Mouse (Mus musculus) brown adipose tissue, adult 24 weeks (tissue): ENCODE data around the gene Ambra1. TPM values are rescaled to one million over a fixed set of nuclear protein-coding genes. Genes with fewer than 3 reads are reported as not detected.
A peak's percentile ranks its signal among the peaks of the same experiment; 100 is the strongest.

Experiments used
- H3K27ac ChIP-seq: fragments of 200-500 bp; replicated peaks from 2 replicates; pipeline ENCODE4 v1.5.1; 2012; ENCODE audit warnings: low read depth, mild to moderate bottlenecking, low read length
- H3K4me1 ChIP-seq: fragments of 200-500 bp; 2 replicates; pipeline ENCODE4 v1.6.1; 2012; ENCODE audit warnings: low read length, mixed read lengths; ENCODE audit not compliant: control insufficient read depth, insufficient read depth, insufficient read length
- H3K4me3 ChIP-seq: fragments of 200-500 bp; 2 replicates; pipeline ENCODE4 v1.5.1; 2012; ENCODE audit warnings: low read depth, mild to moderate bottlenecking, low read length, moderate library complexity; ENCODE audit not compliant: insufficient read depth
- polyA plus RNA-seq: library from polyadenylated mRNA; stranded (reverse); fragments of >200 nt; gene quantifications from 2 replicates; pipeline ENCODE4 v1.2.4, GENCODE M21; 2012; ENCODE audit not compliant: missing spikeins, insufficient read depth, insufficient read length

Gene Ambra1
- polyA plus RNA-seq, 1 experiment, result 6.9 TPM

DNA sequence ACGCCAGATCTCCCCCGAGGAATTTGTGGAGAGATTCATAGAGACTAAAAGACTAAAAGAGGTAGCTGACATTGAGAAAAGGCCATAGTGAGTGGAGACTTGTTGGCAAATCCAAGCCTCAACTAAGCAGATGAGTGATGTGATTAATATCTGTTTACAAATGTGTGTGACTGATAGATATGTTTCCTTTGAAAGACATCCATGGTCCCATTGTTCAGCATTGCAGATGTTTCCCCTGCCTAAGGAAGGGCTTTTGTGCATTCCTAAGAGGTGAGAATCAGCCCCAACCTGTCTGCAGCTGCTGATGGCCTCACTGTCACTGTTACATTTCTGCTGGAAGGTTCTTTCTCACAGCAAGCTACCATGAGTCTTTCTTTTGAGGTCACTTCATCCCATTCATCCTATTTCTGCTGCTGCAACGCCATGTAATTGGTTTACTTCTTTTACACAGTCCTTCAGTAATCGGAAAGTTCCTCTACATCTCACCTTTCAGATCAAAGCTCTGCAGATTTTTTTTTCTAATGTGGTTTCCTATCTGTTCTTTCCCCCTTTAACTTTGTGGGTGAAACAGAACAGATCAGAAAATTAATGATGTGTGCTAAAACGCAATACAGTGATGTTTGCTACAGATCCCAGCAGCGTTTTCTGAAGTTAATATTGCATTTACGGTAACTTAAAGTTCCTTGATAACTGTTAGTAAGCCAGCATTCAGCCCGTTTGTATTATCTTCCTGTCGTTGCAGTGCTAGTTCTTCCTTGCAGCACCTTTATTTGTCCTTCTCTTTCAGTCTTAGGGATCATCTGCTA lies 146.3 kb downstream of the Ambra1 start:
- Histone ChIP-seq H3K4me1 (no peaks in the 10 kb centered on the region), H3K4me3 (no peak overlapping the region), H3K27ac (no peak overlapping the region)

DNA sequence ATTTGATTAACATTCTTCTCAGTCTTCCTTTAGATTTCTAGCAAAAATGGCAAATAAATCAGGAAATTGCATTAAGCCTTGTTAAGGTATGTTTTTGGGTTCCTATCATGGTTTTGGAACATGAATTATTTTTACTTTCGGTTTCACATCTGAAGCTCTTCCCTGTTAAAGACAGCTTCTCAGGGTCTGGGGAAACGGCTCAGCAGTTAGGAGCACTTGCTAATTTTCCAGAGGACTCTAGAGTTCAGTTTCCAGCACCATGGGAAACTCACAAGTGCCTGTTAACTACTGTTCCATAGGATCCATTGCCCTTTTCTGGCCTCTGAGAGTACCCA lies 146.8 kb downstream of the Ambra1 start:
- Histone ChIP-seq H3K27ac (no peak overlapping the region), H3K4me1 (no peaks in the 10 kb centered on the region), H3K4me3 (peak overlapping the region; percentile 18; the same call in 1 of the 2 replicates)

DNA sequence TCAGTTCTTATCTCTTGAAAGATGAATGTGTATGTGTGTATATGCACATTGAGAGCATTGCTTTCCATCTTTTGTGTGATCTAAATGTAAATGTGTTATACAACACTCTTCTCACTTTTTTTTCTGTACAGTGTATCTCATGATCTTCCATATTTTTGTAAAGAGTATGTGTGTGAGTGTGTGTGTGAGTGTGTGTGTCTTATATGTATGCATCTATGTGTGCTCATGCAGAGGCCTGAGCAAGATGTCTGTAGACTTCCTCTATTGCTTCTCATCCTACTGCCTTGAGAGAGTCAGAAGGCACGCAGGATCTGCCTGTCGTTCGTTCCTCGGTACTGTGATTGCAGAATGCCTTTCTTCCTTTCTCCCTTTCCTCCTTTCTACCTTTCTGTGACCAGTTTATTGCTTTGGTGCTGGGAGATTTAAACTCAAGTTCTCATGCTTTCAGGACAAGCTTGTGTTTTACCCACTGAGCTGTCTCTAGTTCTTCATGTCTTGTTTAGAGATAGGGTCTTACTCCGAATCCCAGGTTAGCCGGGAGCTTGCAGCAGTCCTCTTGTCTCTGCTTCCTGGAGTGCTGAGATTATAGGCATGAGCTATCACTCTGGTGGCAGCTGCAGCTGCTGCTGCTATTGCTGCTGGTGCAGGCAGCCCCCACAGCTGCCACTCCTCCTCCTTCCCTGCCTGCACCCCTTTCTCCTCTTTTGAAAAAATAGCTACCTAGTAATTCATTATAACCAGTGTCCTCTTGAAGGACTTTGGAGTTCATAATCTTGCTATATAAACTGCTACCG lies 148.7 kb downstream of the Ambra1 start:
- no peak overlapping the region for H3K4me3 ChIP-seq
- H3K27ac ChIP-seq, result no peak overlapping the region
- no peaks in the 10 kb centered on the region for H3K4me1 ChIP-seq

DNA sequence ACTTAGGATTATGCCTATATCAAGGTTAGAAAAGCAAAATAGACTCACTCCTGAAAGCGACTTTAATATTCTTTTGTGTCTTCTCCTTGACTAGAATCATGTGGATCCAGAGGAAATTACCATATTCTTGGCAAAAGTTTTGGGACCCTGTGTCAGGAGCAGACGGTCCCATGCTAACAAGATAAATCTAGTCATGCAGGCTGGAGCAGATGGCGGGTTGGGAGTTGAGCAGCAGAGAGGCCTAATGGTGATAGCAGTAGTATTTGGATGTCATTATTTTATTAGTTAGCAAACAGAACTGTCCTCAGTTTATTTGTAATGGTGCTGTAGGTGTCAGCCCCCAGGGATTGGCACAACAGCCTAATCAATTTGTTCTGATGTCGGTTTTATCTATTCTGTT lies 154.0 kb downstream of the Ambra1 start:
- Histone ChIP-seq H3K4me1 (no peaks in the 10 kb centered on the region), H3K4me3 (no peak overlapping the region), H3K27ac (no peak overlapping the region)

DNA sequence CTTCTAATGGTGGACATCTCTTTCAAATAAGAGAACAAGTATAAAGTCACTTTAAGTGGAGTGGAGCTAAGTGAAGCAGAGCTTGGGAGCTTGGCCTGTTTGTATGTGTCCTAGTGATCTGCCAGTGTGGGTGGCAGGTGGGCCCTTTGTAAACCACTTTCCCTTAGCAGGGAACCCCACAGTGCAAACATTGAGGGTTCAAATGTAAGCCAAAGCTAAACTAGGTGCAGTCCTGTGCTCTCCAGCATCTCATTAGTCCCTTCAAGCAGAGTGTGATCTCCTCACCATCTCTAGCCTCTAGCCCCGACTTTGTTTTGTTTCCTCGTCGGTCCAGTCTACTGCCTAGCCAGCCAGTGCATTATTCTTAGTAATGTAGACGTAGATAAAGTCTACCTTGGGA lies 154.7 kb downstream of the Ambra1 start:
- Histone ChIP-seq H3K27ac (no peak overlapping the region), H3K4me1 (no peaks in the 10 kb centered on the region), H3K4me3 (no peak overlapping the region)

DNA sequence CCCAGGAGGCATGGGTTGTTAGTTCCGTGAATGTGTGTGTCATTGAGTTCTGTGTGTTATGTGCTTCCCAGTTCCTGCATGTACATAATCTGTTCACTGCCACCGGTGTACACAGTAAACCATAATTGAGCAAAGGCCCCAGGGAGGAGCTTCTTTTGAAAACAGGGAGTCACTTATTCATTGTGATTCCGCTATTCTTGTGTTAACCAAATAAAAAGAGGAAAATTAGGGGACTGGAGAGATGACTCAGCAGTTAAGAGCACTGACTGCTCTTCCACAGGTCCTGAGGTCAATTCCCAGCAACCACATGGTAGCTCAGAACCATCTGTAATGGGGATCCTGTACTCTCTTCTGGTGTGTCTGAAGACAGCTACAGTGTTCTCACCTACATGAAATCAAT lies 164.8 kb downstream of the Ambra1 start:
- H3K4me1 ChIP-seq, result no peaks in the 10 kb centered on the region
- no peak overlapping the region for H3K27ac ChIP-seq
- H3K4me3 ChIP-seq, result no peak overlapping the region

DNA sequence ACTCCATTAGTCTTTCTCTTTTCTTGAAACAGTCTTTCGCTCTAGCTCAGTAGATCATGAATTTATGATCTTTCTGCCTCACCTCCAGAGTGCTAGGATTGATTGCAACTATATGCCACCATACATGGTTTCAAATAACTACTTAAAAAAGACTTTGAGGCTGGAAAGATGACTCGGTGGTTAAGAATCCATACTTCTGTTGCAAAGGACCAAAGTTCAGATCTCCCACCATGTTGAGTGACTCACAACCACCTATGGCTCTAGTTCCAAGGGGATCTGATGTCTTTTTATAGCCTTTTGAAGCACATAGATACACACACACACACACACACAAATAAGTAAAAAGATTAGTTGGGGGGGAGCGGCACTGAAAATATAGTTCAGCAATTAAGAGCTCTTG lies 165.5 kb downstream of the Ambra1 start:
- Histone ChIP-seq H3K27ac (no peak overlapping the region), H3K4me1 (no peaks in the 10 kb centered on the region), H3K4me3 (no peak overlapping the region)

DNA sequence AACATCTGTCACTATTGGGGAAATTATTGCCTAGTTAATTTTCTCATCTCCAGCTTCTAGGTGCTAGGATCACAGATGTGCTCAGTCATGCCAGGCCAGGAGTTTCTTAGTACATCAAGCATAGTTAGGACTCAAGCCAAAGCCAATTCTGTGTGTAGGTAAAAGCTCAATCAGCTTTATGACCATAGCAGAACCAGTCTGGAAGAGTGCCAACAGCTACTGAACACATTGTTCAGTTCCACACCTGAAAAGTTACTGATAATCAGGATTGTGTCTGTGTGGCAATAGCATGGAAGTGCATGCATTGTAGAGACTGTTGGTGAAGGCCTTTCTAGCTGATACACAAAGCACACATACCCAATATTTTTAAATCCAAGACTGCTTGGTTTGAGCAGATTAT lies 168.0 kb downstream of the Ambra1 start:
- Histone ChIP-seq H3K4me3 (no peak overlapping the region), H3K4me1 (no peaks in the 10 kb centered on the region)

DNA sequence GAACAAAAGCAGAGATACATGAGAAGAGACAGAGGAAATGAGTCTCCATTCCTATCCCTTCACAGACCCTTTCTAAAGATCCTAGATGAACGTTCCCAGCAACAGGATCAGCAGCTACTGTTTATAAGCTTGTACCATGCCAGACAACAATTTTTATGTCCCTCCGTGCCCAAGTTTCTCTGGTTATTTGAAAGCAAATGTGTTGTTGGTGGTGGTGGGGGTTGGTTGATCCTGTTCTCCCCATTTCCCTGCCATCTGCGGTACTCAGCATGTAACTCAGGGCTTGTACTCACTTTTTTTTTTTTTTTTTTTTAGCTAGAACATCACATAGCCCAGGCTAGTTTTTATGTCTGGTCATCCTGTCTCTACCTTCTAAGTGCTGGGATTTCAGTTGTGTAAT lies 169.2 kb downstream of the Ambra1 start:
- Histone ChIP-seq H3K27ac (no peak overlapping the region), H3K4me3 (no peak overlapping the region), H3K4me1 (no peaks in the 10 kb centered on the region)

More for the DNA sequence above, 168.0 kb downstream of the Ambra1 start:
- no peak overlapping the region for H3K27ac ChIP-seq

DNA sequence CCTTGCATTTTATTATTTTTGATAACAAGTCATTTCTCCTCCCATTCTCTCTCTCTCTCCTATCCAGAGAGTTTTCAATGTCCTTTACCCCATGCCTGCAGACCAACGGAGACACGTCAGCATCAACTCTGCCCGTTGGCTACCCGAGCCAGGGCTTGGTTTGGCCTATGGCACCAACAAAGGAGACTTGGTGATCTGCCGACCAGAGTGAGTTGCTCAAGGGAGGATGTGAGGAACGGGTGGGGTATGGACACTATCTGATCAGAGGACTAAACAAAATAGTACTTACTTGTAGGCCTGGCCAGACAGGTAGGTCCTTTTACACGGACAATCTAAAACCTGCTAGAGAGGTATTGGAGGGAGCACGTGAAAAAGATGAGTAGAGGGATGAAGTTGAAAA lies 170.5 kb downstream of the Ambra1 start:
- Histone ChIP-seq H3K27ac (no peak overlapping the region), H3K4me3 (no peak overlapping the region), H3K4me1 (no peaks in the 10 kb centered on the region)

DNA sequence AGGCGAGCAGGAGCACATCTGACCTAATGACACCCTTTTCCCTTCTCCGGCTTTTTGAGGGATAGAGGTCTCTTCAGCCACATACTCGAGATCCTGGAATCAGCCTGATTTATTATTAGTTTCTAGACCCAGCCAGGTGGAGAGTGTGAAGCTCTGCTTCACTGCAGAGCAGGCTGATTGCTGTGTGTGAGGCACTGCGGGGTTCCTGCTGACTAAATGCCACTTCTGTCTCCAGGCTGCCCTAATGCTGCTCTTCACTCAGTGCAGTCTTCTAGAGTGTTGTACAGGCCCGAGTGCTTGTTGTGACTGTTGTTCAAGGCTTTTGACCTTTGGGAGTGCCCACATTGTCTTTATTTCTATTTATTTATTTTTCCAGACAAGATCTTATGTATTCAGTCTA lies 172.4 kb downstream of the Ambra1 start:
- Histone ChIP-seq H3K4me1 (no peaks in the 10 kb centered on the region), H3K4me3 (no peak overlapping the region), H3K27ac (no peak overlapping the region)

DNA sequence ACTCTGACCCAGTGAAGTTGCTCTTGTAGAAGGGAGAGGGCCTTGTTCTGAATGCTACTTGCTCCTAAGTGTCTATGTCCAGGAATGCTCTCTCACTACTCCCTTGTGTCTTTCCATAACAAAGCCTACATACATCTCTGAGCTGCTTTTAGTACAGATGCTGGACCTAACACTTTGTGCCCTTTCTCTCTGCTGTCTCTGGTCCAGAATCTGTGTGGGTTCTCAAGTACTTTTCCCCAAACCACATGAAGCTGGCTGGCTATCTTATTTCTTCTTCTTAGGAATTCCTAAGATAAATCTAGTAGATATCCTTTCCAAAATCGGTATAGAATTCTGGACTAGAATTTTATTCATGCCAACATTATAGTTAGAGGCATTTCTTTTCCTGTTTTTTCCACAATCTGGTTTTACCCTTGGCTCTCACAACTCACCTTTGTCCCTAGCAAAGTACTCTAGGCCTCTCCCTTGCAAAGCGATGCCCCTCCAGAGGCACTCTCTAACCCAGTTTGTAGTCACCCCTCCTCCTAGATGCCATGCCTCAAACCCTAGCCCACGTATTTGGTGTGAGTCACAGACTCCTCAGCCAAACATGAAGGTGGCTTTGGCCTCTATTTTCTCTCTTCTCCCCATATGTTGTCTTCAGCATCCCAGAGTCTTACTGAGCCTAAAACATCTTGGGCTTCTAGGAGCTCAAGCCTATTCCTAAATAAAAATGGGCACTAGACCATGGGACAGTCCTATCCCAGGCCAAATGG lies 173.4 kb downstream of the Ambra1 start:
- no peak overlapping the region for H3K4me3 ChIP-seq
- no peaks in the 10 kb centered on the region for H3K4me1 ChIP-seq
- no peak overlapping the region for H3K27ac ChIP-seq

DNA sequence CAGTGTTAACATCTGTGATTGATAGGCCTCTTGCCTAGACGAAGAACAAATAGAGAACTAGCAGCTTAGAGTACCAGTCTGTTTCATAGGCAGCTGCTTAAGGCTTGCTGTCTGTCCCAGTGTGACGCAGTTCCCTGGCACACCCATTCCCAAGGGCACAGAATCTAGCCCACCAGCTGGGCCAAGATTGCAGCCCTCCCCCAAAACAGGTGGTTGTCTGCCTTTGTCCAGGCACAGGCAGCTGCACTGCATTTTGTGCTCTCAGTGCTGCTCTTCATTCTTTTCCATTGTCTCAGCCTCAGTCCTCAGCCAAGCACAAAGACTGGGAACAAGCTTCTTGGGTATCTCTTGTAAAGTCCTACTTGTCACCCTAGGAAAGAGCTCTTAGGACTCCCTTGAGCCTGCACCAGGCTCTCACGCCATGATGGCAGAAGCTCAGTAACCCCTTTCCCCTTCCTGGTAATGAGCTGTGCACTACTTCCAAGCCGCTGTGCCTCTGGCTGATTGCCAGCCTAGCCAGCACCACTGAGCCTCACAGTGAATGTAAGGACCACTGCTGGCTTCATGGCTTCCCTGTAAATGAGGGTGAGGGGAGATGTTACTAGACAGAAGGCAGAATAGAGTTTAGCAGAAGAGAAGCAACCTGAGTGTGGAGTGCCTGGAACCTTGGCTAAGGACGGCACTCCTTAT lies 174.8 kb downstream of the Ambra1 start:
- Histone ChIP-seq H3K4me1 (no peaks in the 10 kb centered on the region), H3K4me3 (no peak overlapping the region), H3K27ac (no peak overlapping the region)

DNA sequence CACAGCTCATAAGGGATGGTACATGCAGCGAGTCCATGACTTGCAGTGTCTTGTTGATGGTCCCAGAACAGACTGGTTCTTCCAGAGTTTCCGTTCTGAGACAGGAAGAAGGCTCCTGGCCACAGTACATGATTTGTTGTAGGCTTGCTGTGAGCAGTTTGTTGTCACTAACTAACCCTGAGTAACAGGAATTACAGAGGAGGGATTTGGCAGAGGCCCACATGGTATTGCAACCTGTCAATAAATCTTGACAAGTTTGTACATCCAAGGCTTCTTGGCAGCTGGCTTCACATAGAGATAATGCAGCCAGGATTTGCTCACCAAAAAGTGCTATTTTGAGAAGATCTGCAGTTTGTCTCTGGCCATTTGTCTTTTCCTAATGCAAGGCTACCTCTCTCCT lies 176.2 kb downstream of the Ambra1 start:
- Histone ChIP-seq H3K4me1 (no peaks in the 10 kb centered on the region), H3K27ac (no peak overlapping the region), H3K4me3 (no peak overlapping the region)

DNA sequence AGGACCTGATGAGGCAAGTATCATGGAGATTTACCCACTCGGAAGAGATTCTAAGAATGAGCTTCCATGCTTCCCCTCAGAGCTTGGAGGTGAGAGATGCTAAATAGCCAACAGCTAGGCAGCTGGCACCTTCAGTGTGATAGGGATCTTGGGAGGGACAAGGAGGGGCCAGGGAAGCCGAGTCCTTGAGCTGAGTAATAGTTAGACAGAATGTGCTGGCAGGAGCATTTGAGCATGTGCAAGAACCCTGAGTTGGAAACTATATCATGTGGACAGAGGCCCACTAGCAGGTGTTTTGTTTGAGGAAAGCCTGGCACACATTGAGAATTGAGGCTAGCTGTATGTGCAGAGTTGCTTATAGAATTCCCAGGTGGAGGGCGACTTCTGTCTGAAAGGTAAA lies 182.7 kb downstream of the Ambra1 start:
- H3K4me1 ChIP-seq, result no peaks in the 10 kb centered on the region
- H3K27ac ChIP-seq, result no peak overlapping the region
- no peak overlapping the region for H3K4me3 ChIP-seq
